Mouse (Mus musculus) liver, embryonic 15.5 days (tissue): ENCODE results near the gene Foxp1. TPM values are rescaled to one million over a fixed set of nuclear protein-coding genes. Genes with fewer than 3 reads are reported as not detected.

Experiments used
- ATAC-seq: fragments of 200-750 bp; cut with Nextera tagmentation; 2 replicates; pipeline ENCODE4 v1.8.0; 2017; ENCODE audit warnings: moderate number of reproducible peaks, mild to moderate bottlenecking, moderate library complexity; ENCODE audit not compliant: insufficient read depth
- H3K27ac ChIP-seq: fragments of 300-500 bp; sonication (generic); replicated peaks from 2 replicates; pipeline ENCODE4 v1.5.1; 2015; ENCODE audit warnings: mild to moderate bottlenecking, inconsistent platforms
- H3K27me3 ChIP-seq: fragments of 300-500 bp; sonication (generic); 2 replicates; pipeline ENCODE4 v1.6.1; 2015; ENCODE audit warnings: mild to moderate bottlenecking, inconsistent platforms
- H3K36me3 ChIP-seq: fragments of 300-500 bp; sonication (generic); replicated peaks from 2 replicates; pipeline ENCODE4 v1.6.1; 2015; ENCODE audit warnings: moderate library complexity, mild to moderate bottlenecking, inconsistent platforms
- H3K4me1 ChIP-seq: fragments of 300-500 bp; sonication (generic); replicated peaks from 2 replicates; pipeline ENCODE4 v1.6.1; 2015; ENCODE audit warnings: inconsistent platforms
- H3K4me2 ChIP-seq: fragments of 300-500 bp; sonication (generic); 2 replicates; pipeline ENCODE4 v1.6.1; 2015; ENCODE audit warnings: moderate library complexity, mild to moderate bottlenecking, inconsistent platforms
- H3K4me3 ChIP-seq: fragments of 300-500 bp; sonication (generic); replicated peaks from 2 replicates; pipeline ENCODE4 v1.5.1; 2015; ENCODE audit warnings: mild to moderate bottlenecking, inconsistent platforms
- H3K9ac ChIP-seq: fragments of 300-500 bp; sonication (generic); 2 replicates; pipeline ENCODE4 v1.6.1; 2015; ENCODE audit warnings: moderate library complexity, mild to moderate bottlenecking, inconsistent platforms
- H3K9me3 ChIP-seq: fragments of 300-500 bp; sonication (generic); replicated peaks from 2 replicates; pipeline ENCODE4 v1.6.1; 2016; ENCODE audit warnings: inconsistent platforms
- WGBS: fragments of 180-500 bp; shearing (Covaris S2); methylation state at CpG from one replicate; pipeline ENCODE4 v1.1.7; 2015; ENCODE audit warnings: mixed read lengths; ENCODE audit not compliant: insufficient replicate concordance; 5-methylcytosine and 5-hydroxymethylcytosine counted together
- polyA plus RNA-seq: library from polyadenylated mRNA; unstranded; fragments of >200 nt; fragmentation: Nextera tagmentation; extraction: Ambion mirVana; gene quantifications from 2 replicates; pipeline ENCODE4 v1.2.1, GENCODE M21; 2015

Gene Foxp1
- polyA plus RNA-seq, 1 experiment from 2014 or later, result 15.2 TPM

- no peaks in the 10 kb centered on the region for H3K36me3 ChIP-seq
Observed at GRCm38 (mm10) chr6:99412598-99412997, 109.9 kb downstream of the Foxp1 start.

GRCm38 (mm10) chr6:99409602-99410001 is 112.9 kb downstream of the Foxp1 start:
- H3K4me3 ChIP-seq, result no peak overlapping the region
- no peak overlapping the region for H3K27ac ChIP-seq
- H3K9ac ChIP-seq, result no peak overlapping the region
- H3K9me3 ChIP-seq, result no peaks in the 10 kb centered on the region
- no peak overlapping the region for H3K4me2 ChIP-seq
- 70% methylated on average over 5 of the region's 5 CpGs for WGBS
- H3K27me3 ChIP-seq, result no peaks in the 10 kb centered on the region
- ATAC-seq, result no peak
- H3K4me1 ChIP-seq, result no peaks in the 10 kb centered on the region
- no peaks in the 10 kb centered on the region for H3K36me3 ChIP-seq

More at GRCm38 (mm10) chr6:99412598-99412997, 109.9 kb downstream of the Foxp1 start:
- H3K27ac ChIP-seq, result no peak overlapping the region
- H3K9me3 ChIP-seq, result no peaks in the 10 kb centered on the region
- no peak overlapping the region for H3K4me3 ChIP-seq
- no peaks in the 10 kb centered on the region for H3K27me3 ChIP-seq
- no peak for ATAC-seq
- no peak overlapping the region for H3K9ac ChIP-seq
- no peak overlapping the region for H3K4me2 ChIP-seq
- 67% methylated on average over 6 of the region's 6 CpGs for WGBS
- H3K4me1 ChIP-seq, result no peaks in the 10 kb centered on the region

- Histone ChIP-seq H3K9me3 (no peaks in the 10 kb centered on the region), H3K4me2 (no peak overlapping the region), H3K27ac (no peak overlapping the region), H3K36me3 (no peaks in the 10 kb centered on the region), H3K4me1 (no peaks in the 10 kb centered on the region), H3K27me3 (no peaks in the 10 kb centered on the region), H3K4me3 (no peak overlapping the region), H3K9ac (no peak overlapping the region)
- ATAC-seq, result no peak
- 69% methylated on average over 4 of the region's 4 CpGs for WGBS
Observed at GRCm38 (mm10) chr6:99408880-99409279, 113.6 kb downstream of the Foxp1 start.

- Histone ChIP-seq H3K4me1 (peaks cover 18% of the 10 kb centered on the region; the same call in 1 of the 2 replicates), H3K4me2 (no peak overlapping the region), H3K4me3 (no peak overlapping the region), H3K27me3 (no peaks in the 10 kb centered on the region), H3K9me3 (no peaks in the 10 kb centered on the region), H3K9ac (no peak overlapping the region), H3K27ac (no peak overlapping the region), H3K36me3 (0 out of 2 replicates have a peak, but pooled peaks cover 5% of the 10 kb centered on the region)
- ATAC-seq, result no peak
- WGBS, result 44% methylated on average over 6 of the region's 6 CpGs
Observed at GRCm38 (mm10) chr6:99403755-99404390, 118.6 kb downstream of the Foxp1 start.

GRCm38 (mm10) chr6:99402941-99403340 is 119.6 kb downstream of the Foxp1 start:
- no peaks in the 10 kb centered on the region for H3K27me3 ChIP-seq
- no peak overlapping the region for H3K4me3 ChIP-seq
- H3K9me3 ChIP-seq, result no peaks in the 10 kb centered on the region
- H3K36me3 ChIP-seq, result 0 out of 2 replicates have a peak, but pooled peaks cover 5% of the 10 kb centered on the region
- ATAC-seq, result no peak
- no peak overlapping the region for H3K27ac ChIP-seq
- WGBS, result 51% methylated on average over 9 of the region's 9 CpGs
- H3K4me1 ChIP-seq, result peaks cover 18% of the 10 kb centered on the region; the same call in 1 of the 2 replicates
- no peak overlapping the region for H3K9ac ChIP-seq
- H3K4me2 ChIP-seq, result no peak overlapping the region

- Histone ChIP-seq H3K9ac (no peak overlapping the region), H3K4me1 (peaks cover 18% of the 10 kb centered on the region; the same call in 1 of the 2 replicates), H3K4me2 (no peak overlapping the region), H3K4me3 (no peak overlapping the region), H3K27ac (no peak overlapping the region), H3K27me3 (no peaks in the 10 kb centered on the region), H3K36me3 (0 out of 2 replicates have a peak, but pooled peaks cover 5% of the 10 kb centered on the region), H3K9me3 (no peaks in the 10 kb centered on the region)
- ATAC-seq, result no peak
- 60% methylated on average over 3 of the region's 3 CpGs for WGBS
Observed at GRCm38 (mm10) chr6:99402370-99402769, 120.2 kb downstream of the Foxp1 start.

DNA sequence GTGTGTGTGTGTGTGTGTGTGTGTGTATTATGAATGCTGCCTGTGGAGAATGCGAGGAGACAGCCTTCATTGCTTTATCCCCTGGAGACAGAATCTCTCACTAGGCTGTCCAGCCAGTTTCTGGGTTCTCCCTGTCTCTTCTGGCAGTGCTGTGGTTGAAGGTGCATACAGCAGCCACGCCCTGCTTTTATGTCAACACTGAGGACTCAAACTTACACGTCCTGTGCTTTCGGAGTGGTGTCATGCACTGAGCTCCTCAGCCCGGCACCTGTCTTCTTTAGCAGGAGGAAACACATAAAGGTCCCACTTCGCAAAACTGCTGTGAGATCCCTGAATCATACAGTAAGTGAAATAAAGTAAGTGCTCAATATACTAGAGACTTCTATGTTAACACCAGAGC is 120.7 kb downstream of the Foxp1 start:
- 58% methylated on average over 6 of the region's 6 CpGs for WGBS
- Histone ChIP-seq H3K9ac (no peak overlapping the region), H3K4me3 (no peak overlapping the region), H3K27ac (no peak overlapping the region), H3K4me2 (no peak overlapping the region), H3K27me3 (no peaks in the 10 kb centered on the region), H3K36me3 (0 out of 2 replicates have a peak, but pooled peaks cover 5% of the 10 kb centered on the region), H3K4me1 (peaks cover 18% of the 10 kb centered on the region; the same call in 1 of the 2 replicates), H3K9me3 (no peaks in the 10 kb centered on the region)
- no peak for ATAC-seq

DNA sequence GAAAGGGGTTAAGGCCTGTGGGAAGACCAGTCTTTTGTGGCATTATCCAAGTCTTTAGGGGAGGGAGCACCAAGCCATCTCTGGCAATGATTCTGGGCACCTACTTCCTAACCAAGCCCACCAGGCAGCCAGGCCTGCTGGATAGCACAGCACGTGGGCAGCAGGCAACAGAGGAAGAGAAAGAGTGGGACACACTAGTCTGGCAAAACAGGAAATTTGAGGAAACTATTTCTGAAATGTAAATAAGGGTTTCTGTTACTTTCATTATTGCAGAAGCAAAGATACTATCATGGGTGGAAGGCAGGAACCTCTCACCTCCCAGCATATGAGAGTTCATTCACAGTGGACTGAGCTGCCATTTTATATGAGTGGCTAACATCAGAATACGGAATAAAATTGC is 121.3 kb downstream of the Foxp1 start:
- 44% methylated on average over 2 of the region's 2 CpGs for WGBS
- H3K4me1 ChIP-seq, result peaks cover 18% of the 10 kb centered on the region; the same call in 1 of the 2 replicates
- no peaks in the 10 kb centered on the region for H3K9me3 ChIP-seq
- no peaks in the 10 kb centered on the region for H3K27me3 ChIP-seq
- H3K4me2 ChIP-seq, result no peak overlapping the region
- H3K27ac ChIP-seq, result no peak overlapping the region
- no peak for ATAC-seq
- H3K4me3 ChIP-seq, result no peak overlapping the region
- H3K9ac ChIP-seq, result no peak overlapping the region
- 0 out of 2 replicates have a peak, but pooled peaks cover 5% of the 10 kb centered on the region for H3K36me3 ChIP-seq

DNA sequence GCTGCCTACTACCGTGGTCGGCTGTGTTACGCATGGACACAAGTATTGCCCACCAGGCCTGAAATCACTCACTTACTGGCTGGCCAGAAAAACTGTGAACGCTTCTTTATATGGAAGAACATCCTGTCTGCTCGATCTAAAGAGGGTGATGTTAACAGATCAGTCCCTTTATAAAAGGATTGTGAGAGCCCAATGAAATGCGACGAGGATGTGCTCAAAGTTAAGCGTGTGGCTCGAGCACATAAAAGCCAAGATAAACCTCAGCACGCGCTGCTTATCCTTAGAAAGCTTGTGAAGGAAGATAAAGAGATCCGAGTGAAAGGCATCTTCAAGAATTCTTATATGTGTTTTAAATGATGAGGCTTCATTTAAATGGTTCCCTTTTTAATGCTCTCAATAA is 126.8 kb downstream of the Foxp1 start:
- H3K9me3 ChIP-seq, result no peaks in the 10 kb centered on the region
- no peak overlapping the region for H3K9ac ChIP-seq
- H3K4me1 ChIP-seq, result no peaks in the 10 kb centered on the region
- no peak overlapping the region for H3K4me2 ChIP-seq
- no peaks in the 10 kb centered on the region for H3K27me3 ChIP-seq
- ATAC-seq, result no peak
- H3K4me3 ChIP-seq, result no peak overlapping the region
- 73% methylated on average over 12 of the region's 12 CpGs for WGBS
- H3K36me3 ChIP-seq, result 0 out of 2 replicates have a peak, but pooled peaks cover 5% of the 10 kb centered on the region
- no peak overlapping the region for H3K27ac ChIP-seq

GRCm38 (mm10) chr6:99394801-99395200 is 127.7 kb downstream of the Foxp1 start:
- no peak overlapping the region for H3K9ac ChIP-seq
- no peak overlapping the region for H3K4me2 ChIP-seq
- H3K4me3 ChIP-seq, result no peak overlapping the region
- H3K9me3 ChIP-seq, result no peaks in the 10 kb centered on the region
- 0 out of 2 replicates have a peak, but pooled peaks cover 8% of the 10 kb centered on the region for H3K36me3 ChIP-seq
- H3K27me3 ChIP-seq, result no peaks in the 10 kb centered on the region
- H3K27ac ChIP-seq, result no peak overlapping the region
- H3K4me1 ChIP-seq, result peaks cover 4% of the 10 kb centered on the region; the same call in 1 of the 2 replicates
- no peak for ATAC-seq
- WGBS, result 29% methylated on average over 5 of the region's 5 CpGs

DNA sequence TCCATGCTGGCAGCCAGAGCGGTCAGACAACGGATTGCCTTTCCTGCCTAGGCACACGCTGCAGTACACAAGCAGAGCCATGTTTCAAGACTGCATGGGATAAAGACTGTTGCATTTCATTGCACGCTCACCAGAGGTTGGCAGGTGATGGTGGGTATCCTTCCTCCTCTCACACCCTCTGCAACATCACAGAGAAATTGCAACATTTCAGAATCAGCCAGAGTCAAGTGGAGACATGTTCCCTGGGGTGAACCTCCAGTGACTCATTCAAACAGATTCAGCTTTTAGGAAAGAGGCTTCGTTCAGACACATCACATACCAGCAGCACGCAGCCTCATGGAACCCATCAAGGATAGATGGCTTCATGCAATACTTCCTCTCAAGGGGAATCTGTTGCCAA is 130.0 kb downstream of the Foxp1 start:
- H3K4me1 ChIP-seq, result peaks cover 17% of the 10 kb centered on the region; the same call in 1 of the 2 replicates
- H3K27me3 ChIP-seq, result no peaks in the 10 kb centered on the region
- ATAC-seq, result no peak
- no peaks in the 10 kb centered on the region for H3K9me3 ChIP-seq
- no peak overlapping the region for H3K9ac ChIP-seq
- 72% methylated on average over 6 of the region's 6 CpGs for WGBS
- no peak overlapping the region for H3K4me3 ChIP-seq
- H3K4me2 ChIP-seq, result no peak overlapping the region
- H3K36me3 ChIP-seq, result 0 out of 2 replicates have a peak, but pooled peaks cover 5% of the 10 kb centered on the region
- H3K27ac ChIP-seq, result no peak overlapping the region
